Mouse (Mus musculus) small intestine, adult 2 months (tissue): Measurements from ENCODE around the gene Dspp.

Experiments used
- CTCF ChIP-seq: fragments of 200-500 bp; IDR thresholded peaks from 2 replicates; pipeline ENCODE4 v1.5.1; 2012; ENCODE audit warnings: low read depth, mild to moderate bottlenecking, control low read depth, inconsistent platforms, low read length, moderate library complexity, mixed read lengths; ENCODE audit not compliant: insufficient replicate concordance, insufficient read length; ENCODE audit errors: extremely low read depth
- POLR2A ChIP-seq: fragments of 200-500 bp; IDR thresholded peaks from 2 replicates; pipeline ENCODE4 v1.6.1; 2012; ENCODE audit warnings: low read depth, mild to moderate bottlenecking, control low read depth, inconsistent platforms, low read length, moderate library complexity

DNA sequence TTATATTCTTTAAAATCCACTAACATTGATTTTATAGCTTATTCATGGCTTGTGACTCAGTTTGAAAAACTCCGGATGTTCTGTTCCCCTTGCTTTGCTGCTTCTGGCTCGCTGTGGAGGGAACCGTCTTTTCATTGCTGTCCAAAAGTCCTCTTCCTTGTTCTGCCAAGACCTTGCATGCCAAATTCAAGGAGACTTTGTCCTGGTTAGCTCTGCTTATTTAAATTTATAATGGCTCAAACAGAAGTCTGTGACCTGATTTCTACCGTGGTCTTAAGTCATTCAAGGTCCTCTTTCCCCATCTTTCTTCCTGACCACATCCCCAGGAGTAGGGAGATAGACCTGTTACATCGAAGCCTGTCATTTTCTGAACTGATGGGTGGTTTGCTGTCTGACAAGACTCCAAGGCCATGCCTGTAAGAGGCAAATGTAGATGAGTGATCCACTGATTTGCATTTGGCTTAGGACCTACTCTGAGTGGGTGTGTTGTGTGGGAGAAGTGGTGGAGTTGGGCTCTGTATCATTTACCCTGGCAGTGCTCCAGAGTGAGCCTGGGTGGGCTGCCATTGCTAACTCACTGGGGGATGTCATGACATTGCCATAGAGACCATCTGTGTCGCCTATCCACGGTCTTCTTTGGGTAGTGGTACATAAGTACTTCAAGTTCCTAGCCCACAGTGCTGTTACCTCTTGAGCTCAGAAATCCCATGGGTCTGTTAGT, 12.0 kb upstream of the Dspp start:
- TF ChIP-seq POLR2A, result no peak
- no peak for TF ChIP-seq CTCF
